Mouse (Mus musculus) thymus, postnatal 0 days (tissue): ENCODE results near the gene Erich6b. TPM values are rescaled to one million over a fixed set of nuclear protein-coding genes. Genes with fewer than 3 reads are reported as not detected.

ENCODE experiments used
- DNase-seq: peaks from one replicate; pipeline ENCODE4 v3.0.0-alpha.2; 2015; ENCODE audit warnings: low spot score
- polyA plus RNA-seq: library from polyadenylated mRNA; unstranded; fragments of >200 nt; fragmentation: Nextera tagmentation; extraction: Ambion mirVana; gene quantifications from 2 replicates; pipeline ENCODE4 v1.2.1, GENCODE M21; 2015

The Erich6b gene
- not detected in 2 replicates for polyA plus RNA-seq

DNA sequence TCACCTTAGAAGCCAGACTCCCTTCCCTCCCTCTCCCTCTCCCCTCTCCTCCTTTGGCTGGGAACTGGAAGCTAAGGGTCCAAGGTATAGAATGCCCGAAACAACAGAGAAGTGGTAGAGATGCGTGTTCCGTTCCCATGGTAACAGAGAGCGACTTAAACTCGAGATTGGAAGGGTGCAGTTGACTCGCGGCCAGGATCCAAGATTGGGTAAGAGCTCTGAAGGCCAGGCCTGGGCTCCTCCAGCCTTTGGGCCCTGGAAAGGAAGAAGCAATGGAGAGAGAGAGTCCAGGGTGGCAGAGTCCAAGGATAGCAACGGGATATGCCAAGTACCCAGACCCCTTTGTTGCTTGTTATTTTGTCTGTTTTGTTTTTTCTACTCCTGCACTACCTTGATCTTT, at the start of gene Erich6b:
Erich6b (plus strand) TSS at position 180 of the 400 bp plus-strand sequence.
- DNase-seq = no peak

DNA sequence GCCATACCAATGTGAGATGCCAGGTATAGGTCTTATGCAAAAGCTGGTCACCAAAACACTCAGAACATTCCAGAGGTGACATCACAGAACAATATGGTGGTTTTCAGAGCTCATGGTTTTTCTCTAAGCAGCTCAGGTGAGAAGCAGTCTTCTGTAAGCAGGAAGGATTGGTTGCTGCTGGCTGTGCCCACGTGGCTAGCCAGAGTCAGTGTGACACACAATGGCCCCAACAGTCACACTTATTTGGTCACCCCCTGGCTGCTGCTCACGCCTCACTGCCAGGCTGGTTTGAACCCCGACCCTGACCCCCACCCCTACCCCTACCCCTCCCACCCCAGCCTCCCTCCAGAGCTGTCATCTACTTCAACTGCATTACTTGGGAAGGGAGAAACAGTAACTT, 49.1 kb upstream of the Erich6b start, which contains the start of gene Spert:
Spert (minus strand) TSS at position 139 of the 400 bp plus-strand sequence.
- DNase-seq = no peak

DNA sequence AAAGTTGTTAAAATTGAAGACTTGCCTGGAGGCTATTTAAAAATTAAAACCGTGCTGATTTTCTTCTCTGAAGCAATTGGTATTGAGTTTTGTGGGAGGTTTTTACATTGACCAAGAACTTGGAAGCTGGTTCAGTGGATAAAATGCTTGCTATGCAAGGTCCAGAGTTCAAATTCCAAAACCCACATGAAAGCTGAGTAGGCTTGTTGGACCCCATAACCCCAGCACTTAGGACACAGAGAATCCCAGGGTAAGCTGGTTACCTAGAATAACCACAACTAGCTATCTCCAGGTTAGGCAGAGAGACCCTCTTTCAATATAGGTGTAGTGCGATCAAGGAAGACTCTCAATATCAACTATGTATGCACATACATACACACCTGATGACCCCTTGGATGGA, 32.9 kb upstream of the Erich6b start:
- DNase-seq = no peak

DNA sequence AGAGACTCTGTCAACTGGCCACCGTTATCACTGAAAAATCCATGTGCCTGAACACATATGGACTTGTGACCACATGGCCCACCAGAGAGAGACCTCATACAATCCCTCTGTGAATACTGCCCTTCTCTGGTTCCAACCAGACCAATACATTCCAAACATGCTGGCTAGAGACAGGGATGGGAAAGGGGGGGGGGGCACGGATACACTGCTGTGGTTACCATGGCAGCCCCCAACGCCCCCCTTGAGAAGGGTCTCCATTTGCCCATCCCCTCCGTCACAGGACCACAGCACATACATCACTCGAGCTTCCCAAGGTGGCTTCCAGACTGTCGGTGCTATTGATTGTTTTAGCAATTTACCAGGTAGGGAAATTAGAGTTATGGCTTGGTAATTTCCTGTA, 25.7 kb upstream of the Erich6b start:
- no peak for DNase-seq

DNA sequence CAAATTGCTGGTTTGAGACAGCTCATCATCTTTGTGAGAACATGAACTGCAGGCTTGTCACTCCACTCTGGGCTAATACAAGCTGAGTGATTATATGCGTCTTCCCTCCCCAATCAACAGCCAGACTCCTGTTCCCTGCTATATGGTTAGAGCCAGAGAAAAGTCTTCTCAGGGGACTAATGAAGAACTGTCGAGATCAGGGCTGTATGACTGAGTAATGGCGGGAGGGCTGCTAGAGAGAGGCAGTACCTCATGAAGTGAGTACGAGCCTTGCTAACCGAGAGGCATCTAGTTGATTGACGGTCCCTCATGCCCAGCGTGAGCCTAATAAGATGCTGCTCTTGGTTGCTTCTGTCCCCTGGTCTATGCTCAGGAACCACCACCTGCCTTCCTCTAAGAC, 19.1 kb upstream of the Erich6b start:
- DNase-seq = no peak

DNA sequence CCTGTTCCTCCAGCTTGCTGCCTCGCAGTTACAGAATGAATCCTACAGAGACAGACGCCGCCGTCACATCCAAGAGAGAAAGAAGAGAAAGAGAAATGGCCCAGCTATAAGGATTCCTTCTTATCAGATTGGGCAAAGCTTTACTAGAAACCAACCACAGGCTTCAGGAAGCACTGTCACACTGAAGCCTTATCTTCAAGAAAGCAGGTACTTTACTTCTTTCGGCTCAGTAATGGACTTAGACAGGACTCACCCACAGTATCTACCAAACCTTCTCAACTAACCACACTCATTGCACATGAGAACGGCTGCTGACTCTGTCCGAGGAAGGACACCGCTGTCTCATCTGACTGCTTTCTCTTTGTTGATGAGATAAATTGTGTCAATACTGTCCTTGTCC, 13.2 kb upstream of the Erich6b start:
- DNase-seq = no peak

DNA sequence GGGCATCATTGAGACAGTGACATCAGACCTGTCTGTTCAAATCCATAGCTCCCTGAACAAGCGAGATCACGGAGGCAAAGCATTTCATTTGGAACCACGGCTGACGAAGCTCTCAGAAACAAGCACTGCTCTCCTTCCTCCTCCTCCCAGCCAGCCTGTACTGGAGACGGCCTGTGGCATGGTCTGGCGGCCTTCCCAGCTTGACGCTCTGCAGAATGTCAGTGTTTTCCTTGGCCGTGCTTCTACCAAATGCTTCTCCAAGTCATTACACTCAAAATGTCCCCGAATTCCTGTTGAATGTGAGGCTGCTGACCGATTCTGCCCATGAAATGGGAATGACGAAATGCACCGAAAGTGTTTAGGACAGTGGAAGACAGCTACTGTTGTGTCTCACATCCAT, 6.7 kb upstream of the Erich6b start:
- no peak for DNase-seq

DNA sequence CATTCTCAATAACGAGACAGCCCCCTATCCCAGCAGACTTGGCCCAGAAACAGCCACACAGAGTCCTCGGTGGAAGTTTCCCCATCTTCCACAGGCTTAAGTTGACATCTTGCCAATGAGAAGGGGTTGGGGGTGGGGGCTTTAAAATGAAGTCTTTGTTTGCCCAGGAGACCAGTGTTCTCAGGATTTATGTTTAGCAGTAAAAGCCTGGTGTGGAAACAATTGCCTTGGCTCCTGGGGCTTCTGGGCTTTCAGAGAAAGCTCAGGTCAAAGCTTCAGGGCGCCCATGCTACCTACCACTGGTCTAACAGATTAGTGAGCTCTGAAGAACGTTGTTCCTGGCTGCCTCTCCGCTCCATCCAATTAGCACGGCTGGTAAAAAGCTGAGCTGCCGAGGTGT, 6.0 kb upstream of the Erich6b start:
- no peak for DNase-seq

DNA sequence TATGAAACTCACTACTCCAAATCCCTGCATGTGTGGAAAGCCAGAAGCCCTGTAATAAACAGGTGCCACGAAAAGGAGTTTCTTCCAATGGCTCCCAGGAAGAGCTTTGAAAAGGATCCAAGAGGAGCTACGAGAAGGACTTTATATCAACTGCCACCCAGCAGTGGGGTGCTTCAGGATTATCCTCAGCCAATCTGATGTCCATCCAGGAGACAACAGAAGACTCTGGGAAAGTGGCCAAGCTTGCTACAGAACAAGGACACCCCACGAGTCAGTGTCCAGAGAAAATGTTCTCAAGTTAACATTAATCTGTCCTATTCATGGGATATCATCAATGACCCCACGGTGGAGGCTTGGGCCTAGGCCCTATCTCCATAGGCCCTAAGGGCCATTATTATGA, 4.4 kb upstream of the Erich6b start:
- no peak for DNase-seq

DNA sequence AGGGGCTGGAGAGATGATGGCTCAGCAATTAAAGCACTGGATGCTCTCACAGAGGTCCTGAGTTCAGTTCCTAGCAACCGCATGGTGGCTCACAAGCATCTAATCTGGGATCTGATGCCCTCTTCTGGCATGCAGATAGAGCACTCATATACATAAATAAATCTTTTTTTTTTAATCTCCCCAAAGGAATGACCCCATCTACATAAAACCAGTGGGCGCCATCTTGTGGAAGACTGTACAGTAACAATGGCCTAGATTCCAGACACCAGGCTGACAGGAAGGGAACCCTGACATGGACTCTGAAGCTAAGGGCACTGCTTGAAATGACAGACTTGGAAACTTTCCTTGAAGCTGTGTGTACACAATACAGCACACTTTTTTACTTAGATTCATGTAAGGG, 1.2 kb upstream of the Erich6b start:
- peak; percentile 20 for DNase-seq

DNA sequence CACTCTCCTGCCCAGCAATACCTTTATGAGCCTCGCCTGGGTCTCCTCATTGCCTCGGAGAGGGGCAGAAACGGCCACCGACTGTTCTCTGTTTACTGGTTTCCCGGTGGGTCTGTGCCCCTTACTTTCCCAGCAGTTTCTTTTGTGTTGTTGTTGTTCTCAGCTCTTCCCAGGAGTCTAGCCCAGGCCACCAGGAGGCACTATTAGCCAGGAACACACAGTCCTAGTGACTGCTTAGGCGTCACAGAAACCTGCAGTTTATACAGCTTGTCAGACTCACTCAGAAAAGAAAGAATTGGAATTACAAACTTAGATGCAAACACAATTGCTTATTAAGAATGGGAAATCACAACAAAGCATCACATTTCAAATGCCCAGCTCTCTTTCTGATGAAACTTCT, 690 bp upstream of the Erich6b start:
- DNase-seq = no peak

DNA sequence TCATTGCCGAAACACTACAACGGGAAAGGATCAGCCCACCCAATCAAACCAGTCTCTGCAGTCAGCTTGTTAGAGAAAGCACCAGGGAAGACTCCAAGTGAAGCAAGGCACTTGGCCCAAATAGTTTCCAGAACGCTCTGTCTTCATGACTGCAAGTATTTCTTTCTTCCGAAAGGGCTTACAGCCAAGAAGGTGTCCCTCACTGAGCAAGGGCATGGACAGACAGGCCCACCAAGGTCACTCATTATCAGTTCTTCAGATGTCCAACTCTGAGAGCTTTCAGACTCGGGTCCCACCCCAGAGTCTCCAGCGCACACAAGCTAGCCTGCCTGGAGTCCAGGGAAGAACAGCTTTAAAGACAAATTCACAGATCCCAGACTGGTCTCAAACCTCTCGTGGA, 3.4 kb downstream of the Erich6b start:
- DNase-seq = no peak

DNA sequence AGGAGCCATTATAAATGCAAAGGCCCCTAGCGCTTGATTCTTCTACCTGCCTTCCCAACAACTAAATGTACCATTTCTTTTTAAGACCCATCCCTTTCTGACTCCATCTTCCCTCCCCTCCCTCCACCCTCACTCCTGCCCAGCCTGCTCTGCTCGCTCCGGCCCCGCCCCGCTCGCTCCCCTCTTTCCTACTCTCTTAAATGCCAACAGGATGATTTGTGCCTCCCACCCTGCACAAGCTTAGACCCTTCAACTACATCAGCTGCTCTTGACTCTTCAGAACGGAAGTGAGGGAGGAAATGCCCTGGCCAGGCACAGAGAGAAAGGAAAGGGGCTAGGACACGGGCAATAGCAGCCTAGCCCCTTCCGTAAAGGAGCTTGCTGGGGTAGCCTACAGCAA, 4.0 kb downstream of the Erich6b start:
- DNase-seq = no peak

DNA sequence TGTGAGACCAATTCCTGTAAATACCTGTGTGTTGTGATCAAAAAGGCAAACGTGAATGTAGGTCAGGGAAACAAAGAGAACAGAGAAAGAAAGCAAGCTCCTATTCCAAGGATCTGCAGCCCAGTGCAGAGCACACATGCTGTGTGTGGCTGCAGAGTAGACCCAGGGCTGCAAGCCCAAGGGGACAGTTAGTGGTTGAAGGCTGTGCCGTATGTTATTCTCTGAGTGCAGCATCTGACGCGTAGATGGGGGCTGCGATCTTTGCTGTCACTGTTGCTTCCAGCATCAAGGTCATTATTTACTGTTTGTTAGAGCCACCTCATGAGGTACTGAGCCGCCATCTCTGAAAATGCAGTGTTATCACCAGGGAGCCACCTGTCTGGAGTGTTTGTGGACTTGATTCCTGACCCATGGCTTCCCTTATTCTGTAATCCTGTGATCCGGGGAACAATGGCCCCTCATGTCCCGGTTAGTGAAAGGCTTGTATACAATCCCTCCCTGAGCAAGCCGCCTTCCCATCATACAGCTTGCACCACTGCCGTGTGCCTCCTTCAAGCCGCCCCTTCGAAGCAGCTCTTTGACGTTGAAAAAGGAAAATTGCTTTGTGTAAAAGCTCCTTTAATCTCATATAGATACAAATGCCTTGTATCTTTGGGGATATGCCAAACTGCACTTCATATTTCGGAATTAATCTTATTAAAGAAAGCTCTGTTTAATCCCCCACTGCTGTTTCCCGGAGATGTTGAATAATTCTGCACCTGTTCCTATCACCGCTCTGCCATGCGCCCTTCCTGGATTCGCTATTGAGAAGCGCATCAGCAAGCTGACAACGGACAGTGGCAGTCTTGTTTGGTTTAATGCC, 5.1 kb downstream of the Erich6b start:
- no peak for DNase-seq

DNA sequence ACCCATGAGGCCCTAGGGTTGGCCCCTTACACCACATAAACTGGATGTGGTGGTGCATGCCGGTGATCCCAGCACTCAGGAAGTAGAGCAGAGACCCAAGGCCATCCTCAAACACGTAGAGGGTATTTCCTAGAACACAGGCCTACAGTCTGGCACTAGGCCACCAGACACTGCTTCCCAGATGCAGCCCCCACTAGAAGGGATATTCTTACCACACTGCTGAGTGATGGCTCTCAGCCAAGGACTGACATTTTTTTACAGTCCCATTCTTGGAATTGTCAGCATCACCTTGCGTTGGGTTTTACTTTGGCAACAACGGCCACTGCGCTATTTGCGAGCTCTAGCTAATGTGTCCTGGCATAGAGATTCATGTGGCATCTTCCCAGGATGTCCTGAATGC, 18.9 kb downstream of the Erich6b start:
- no peak for DNase-seq

DNA sequence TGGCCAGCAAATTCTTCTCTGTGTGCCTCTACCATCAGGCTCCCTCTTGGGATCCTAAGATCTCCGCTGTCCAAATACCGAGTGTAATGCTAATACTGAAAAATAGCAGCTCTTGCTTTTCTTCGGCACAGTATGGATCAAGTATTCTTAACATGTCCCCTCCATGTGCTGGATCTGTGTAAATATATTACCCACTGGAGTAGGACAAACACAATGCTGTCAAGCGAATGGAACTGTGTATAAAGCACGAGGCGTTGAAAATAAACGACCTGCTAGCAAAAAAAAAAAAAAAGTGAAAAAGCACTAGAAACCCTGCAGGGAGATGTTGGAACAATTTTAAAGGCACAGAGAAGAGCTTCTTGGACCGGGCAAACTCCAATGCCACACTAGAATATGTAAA, 19.5 kb downstream of the Erich6b start:
- DNase-seq = no peak

DNA sequence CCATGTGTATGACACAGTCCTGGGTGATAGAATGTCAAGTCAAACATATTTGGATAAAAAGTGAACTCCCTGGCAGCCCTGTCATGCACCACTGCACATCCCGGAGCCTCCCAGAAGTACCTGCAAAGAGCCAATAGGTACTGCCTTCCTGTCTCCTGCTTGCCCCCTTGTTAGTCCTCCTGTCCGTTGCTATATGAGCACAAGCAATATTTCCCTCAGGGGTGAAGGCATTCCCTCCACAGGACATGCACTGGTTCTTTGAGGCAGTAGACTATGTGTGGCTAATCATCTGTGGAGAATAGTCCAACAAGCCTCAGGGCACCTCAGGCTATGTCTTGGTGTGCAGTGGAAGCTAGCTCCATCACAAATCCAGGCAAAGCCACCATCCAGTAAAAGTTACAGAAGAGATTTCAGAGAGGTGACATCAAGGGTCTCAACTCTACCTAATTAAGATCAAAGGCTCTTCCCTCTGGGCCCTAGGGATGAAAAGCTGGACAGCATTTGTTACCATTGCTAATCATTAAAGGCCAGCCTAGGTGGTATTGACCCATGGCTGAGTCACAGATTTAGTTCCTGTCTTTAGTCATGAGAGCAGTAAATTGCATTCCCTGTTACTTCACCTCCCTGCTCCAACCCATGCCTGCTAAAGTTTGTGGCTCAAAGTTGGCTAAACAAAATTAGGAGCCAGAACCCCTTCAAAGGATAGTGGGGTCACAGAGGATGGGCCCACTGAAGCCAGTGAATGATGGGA, 23.5 kb downstream of the Erich6b start:
- no peak for DNase-seq

DNA sequence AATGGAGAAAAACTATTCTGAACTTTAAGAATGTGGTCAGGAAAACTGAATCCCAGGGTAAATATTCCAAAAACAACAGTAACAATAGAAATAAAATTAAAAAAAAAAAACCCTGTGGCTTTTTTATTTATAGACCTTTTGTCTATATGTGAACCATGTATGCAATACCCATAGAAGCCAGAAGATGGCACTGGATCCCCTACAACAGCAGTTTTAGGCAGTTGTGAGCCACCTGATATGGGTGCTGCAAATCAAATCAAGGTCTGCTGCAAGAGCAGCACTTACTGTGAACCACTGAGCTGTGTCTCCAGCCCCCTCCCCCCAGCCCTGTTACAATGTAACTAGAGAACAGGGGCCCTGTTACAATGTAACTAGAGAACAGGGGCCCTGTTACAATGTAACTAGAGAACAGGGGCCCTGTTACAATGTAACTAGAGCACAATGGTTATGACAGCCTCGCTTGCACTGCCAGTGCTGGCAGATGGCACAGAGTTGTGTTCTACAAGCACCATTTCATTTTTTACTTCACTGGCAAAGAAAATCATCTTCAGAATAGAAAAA, 27.1 kb downstream of the Erich6b start:
- DNase-seq = no peak

DNA sequence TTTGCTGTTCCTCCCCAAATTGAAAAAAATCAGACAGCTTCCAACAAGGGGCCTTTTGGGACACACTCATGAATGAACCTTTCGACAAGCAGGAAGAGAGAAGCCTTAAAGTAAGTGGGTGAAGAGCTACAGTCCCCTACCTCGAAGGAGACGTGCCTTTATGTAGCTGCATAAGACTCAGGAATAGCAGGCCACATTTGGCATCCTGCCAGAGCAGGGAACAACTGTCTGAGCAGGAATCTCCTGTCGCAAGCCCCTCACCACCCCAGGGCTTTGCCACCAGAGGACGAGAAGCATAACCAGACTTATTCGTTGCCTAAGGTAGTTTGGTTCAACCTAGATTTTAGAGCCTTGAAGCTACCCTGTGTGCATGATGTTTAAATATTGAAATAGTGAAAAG, 34.3 kb downstream of the Erich6b start:
- DNase-seq = no peak

DNA sequence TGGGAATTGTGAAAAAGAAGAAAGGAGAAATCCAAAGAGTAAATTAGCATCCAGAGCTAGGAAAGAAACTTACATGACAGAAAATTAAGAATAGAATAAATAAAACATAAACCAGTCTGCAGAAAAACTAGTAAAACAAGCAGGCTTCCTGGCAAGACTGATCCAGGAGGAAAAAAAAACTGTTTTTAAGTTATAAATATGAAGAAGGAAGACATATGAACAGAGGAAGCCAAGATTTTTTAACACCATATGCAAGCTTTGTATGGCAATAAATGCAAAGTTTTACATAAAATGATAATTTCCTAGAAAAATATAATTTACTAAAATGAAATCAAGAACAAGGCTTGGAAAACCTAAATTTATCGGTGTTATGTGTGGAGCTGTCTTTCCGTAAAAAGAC, 48.4 kb downstream of the Erich6b start:
- DNase-seq = no peak

DNA sequence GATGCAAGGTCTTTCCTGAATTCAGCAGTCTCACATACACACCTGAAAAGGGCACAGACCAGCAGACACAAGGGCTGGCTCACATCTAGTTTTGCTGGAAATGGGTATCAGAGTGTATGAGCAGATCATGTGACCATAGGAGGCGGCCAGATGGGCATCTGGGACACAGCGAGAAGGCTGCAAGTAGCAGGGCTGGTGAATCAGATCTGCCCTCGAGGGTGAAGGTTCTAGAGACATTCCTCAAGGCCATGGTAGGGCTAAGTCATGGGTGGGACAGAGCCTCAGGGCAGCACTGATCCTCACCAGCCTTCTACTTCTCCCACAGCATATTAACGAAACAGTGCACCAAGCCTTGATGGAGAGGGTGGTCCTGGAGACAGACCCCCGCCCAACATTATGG, 54.0 kb downstream of the Erich6b start:
- no peak for DNase-seq

DNA sequence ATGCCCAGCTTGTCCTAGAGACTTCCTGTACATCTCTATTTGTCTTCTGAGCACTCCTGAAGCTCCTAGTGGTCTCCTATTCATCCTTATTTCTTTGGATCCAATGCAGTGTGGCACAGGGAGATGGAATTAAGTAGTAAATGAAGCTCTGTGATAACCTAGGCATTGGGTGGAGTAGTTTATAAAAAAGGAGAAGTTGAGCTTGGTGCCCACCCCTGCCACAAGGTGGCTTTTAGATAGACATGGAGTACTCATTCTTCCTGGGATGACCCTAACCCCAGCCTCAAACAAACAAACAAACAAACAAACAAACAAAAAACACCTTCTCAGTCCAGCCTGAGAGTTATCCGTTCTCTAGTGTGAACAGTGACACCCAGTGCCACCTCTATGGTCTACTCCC, 55.9 kb downstream of the Erich6b start:
- DNase-seq = no peak
